Mouse (Mus musculus) CD4-positive naive resting alpha-beta T cell, adult 57 days (primary cell): ENCODE measurements around the gene Gm20695. TPM values are rescaled to one million over a fixed set of nuclear protein-coding genes. Genes with fewer than 3 reads are reported as not detected.

Experiments
- total RNA-seq: library from RNA; stranded (reverse); gene quantifications from one replicate; pipeline ENCODE4 v1.2.4, GENCODE M21; 2023

Gene Gm20695
- not detected for total RNA-seq

GRCm38 (mm10) chr16:3884201-3885064 is at the start of gene Gm20695, which contains the start of gene Zfp597:
Gene Gm20695, plus strand, starts transcription at chr16:3884648.
Gene Zfp597, minus strand, starts transcription at chr16:3884561.

DNA sequence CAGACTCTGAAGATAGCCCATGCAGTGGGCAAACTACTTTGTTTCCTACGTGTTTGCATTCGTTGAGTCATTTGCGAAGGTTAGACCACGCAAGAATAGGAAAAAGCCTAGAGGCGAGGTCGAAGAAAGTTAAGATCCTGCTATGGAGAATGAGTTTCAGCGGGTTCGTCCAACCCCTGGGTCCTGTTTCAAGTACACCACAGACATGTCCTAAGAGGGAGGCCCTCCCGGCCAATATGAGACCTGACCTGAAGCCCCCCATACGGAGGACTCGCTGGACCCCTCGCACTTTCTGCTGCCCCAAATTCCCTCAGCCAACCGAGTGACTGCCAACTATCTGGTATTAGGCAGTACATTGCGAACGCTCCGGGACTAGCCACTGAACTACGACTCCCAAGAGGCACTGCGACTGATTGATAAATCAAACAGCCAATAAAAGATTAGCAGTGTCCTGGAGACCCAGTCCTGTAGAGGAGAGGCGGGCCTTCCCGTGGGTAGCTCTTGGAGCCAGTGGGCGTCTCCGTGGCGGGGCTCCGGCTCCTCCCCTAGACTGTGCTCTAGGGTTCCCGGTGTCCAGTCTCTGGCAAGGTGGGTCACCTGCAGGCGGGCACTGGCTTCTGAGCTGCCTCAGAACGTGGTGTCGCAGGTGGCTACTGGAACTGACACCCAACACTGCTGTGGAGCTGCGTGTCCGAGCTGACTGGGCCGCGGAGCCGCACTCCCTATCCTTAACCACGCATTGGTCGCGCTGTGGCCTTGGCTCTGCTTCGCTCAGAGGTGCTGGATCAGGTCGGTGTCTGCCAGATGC is 37.5 kb upstream of the Gm20695 start, which contains the start of gene Zfp174:
TSS of gene Zfp174 (plus strand) at position 558 of the 808 bp plus-strand sequence.

DNA sequence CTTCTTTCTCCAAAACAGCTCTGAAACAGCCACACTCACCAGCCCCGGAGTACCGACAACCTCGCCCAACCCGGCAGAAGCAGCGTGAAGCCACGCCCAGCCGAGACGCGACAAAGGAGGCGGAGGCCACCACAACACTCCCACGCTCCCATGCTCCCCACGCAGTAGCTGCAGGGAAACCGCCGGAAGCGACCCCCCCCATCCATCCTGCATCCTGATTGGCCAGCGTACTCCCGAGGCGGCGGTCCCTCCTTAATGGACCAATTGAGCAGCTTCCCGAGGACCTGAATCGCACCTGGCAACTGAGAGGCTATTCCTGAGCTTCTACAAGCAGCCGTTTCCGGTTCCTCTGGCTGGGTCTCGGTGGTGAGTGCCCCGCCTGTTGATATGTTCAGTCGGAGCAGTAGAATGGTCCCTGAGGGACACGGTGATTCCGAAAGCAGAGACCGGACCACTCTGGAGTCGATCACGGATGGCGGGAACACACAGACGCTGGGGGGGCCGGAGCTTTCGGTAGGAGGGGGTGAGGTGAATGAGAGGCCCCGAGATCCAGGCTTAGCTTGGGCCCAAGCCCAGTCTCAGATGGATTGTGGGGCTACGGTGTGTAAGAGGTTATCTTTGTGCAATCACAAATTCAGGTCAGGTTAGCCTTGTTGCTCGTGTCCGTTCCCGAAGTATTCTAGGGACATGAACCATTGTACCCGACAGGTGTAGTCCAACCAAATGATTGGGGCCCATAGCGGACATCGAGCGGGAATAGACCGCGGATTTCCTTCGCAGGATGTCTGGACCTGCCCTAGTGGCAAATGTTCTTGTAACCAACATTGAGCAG is 12.0 kb upstream of the Gm20695 start, which contains the start of gene Naa60:
TSS of gene Naa60 (plus strand) at position 160 of the 832 bp plus-strand sequence.

DNA sequence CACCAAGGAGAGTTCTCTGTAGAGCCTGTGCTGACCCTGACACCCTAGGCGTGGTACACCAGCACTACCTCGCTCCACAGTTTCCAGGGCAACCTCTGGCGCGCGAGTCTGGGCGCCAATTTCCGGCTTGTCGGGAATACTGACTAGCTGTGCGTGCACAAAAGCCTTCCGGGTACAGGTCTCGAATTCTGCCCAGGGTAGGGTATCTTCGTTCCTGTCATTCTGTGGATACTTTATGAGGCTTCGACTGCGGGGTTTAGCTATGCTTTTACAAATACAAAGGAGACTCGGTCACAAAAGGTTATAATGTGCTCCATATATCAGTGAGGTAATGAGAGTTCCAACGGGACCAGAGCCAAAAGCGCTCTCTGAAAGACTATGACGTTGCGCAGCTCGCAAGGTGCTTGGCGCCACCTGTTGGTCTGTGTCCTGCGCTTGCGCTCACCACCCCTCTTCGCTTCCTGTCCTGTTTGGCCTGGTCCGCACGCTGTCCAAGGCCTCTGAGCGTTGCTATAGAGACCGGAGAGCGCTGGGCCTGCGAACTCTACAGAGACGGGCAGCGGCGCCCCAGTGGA is 24.2 kb downstream of the Gm20695 start, which contains the start of the genes 1700037C18Rik and Cluap1:
TSS of gene 1700037C18Rik (minus strand) at position 153 of the 575 bp plus-strand sequence.
TSS of gene Cluap1 (plus strand) at position 265 of the 575 bp plus-strand sequence.

Other genes starting within 250 kb of the Gm20695 start
- gene Mefv, start 166.6 kb upstream of the Gm20695 start, total RNA-seq, result 0.53 TPM
- 51.9 TPM for gene Zfp263, start 140.6 kb upstream of the Gm20695 start, total RNA-seq
- not detected for gene Olfr15, start 53.8 kb upstream of the Gm20695 start, total RNA-seq
- 0.56 TPM for gene Zfp174, start 37.4 kb upstream of the Gm20695 start, total RNA-seq
- 94.6 TPM for gene Naa60, start 12.3 kb upstream of the Gm20695 start, total RNA-seq
- 28.4 TPM for gene Zfp597, start 87 bp upstream of the Gm20695 start, total RNA-seq
- 6.6 TPM for gene 1700037C18Rik, start 24.0 kb downstream of the Gm20695 start, total RNA-seq
- 27.9 TPM for gene Cluap1, start 24.2 kb downstream of the Gm20695 start, total RNA-seq
- gene Nlrc3, start 92.0 kb downstream of the Gm20695 start, total RNA-seq, result 87.3 TPM
- gene Slx4, start 119.1 kb downstream of the Gm20695 start, total RNA-seq, result 84.0 TPM
- not detected for gene Dnase1, start 152.3 kb downstream of the Gm20695 start, total RNA-seq
- gene Trap1, start 193.2 kb downstream of the Gm20695 start, total RNA-seq, result 74.0 TPM